Mouse (Mus musculus) heart, postnatal 0 days (tissue): ENCODE data around the gene 4933405L10Rik. TPM values are rescaled to one million over a fixed set of nuclear protein-coding genes. Genes with fewer than 3 reads are reported as not detected.
A peak's percentile ranks its signal among the peaks of the same experiment; 100 is the strongest.

Experiments
- ATAC-seq: fragments of 200-750 bp; cut with Nextera tagmentation; 2 replicates; pipeline ENCODE4 v1.8.0; 2017; ENCODE audit warnings: low read depth, moderate number of reproducible peaks, moderate library complexity; ENCODE audit not compliant: insufficient read depth
- DNase-seq: peaks from one replicate; pipeline ENCODE4 v3.0.0-alpha.2; 2016; ENCODE audit warnings: low spot score
- H3K27ac ChIP-seq: fragments of 300-500 bp; sonication (generic); 2 replicates; pipeline ENCODE4 v1.5.1; 2014; ENCODE audit warnings: low read depth, mild to moderate bottlenecking
- H3K27me3 ChIP-seq: fragments of 300-500 bp; sonication (generic); 2 replicates; pipeline ENCODE4 v1.6.1; 2014; ENCODE audit warnings: low read length, mixed read lengths; ENCODE audit not compliant: control insufficient read depth, insufficient read depth
- H3K36me3 ChIP-seq: fragments of 300-500 bp; sonication (generic); replicated peaks from 2 replicates; pipeline ENCODE4 v1.6.1; 2014; ENCODE audit warnings: low read length, mixed read lengths; ENCODE audit not compliant: control insufficient read depth, insufficient read depth
- H3K4me1 ChIP-seq: fragments of 300-500 bp; sonication (generic); 2 replicates; pipeline ENCODE4 v1.6.1; 2014; ENCODE audit warnings: antibody characterized with exemption; ENCODE audit not compliant: control insufficient read depth, insufficient read depth
- H3K4me2 ChIP-seq: fragments of 300-500 bp; sonication (generic); 2 replicates; pipeline ENCODE4 v1.6.1; 2014; ENCODE audit warnings: low read depth, mild to moderate bottlenecking, low read length, moderate library complexity
- H3K4me3 ChIP-seq: fragments of 300-500 bp; sonication (generic); 2 replicates; pipeline ENCODE4 v1.5.1; 2014; ENCODE audit warnings: low read depth, low read length
- H3K9ac ChIP-seq: fragments of 300-500 bp; sonication (generic); replicated peaks from 2 replicates; pipeline ENCODE4 v1.6.1; 2014; ENCODE audit warnings: low read depth, low read length, mixed read lengths
- H3K9me3 ChIP-seq: fragments of 300-500 bp; sonication (generic); replicated peaks from 2 replicates; pipeline ENCODE4 v1.6.1; 2016; ENCODE audit warnings: low read length; ENCODE audit not compliant: control insufficient read depth
- CTCF ChIP-seq: IDR thresholded peaks from 2 replicates; pipeline ENCODE4 v1.5.1; 2016; ENCODE audit warnings: antibody characterized with exemption, control low read depth, low read depth
- EP300 ChIP-seq: IDR thresholded peaks from 2 replicates; pipeline ENCODE4 v1.6.1; 2016; ENCODE audit warnings: antibody characterized with exemption, low read depth
- WGBS: fragments of 180-500 bp; shearing (Covaris S2); extraction: QIAGEN DNeasy Blood & Tissue Kit; methylation state at CpG from one replicate; pipeline ENCODE4 v1.1.7; 2014; 5-methylcytosine and 5-hydroxymethylcytosine counted together
- polyA plus RNA-seq: library from polyadenylated mRNA; unstranded; fragments of >200 nt; fragmentation: Nextera tagmentation; extraction: Ambion mirVana; gene quantifications from 2 replicates; pipeline ENCODE4 v1.2.1, GENCODE M21; 2015
- total RNA-seq: library from RNA; depleted of rRNA; stranded (reverse); fragments of >200 nt; gene quantifications from 2 replicates; pipeline ENCODE4 v1.2.3, GENCODE M21; 2014; ENCODE audit warnings: low replicate concordance; rRNA removed

The 4933405L10Rik gene
- total RNA-seq (not detected in 2 replicates), polyA plus RNA-seq (not detected in 2 replicates)

DNA sequence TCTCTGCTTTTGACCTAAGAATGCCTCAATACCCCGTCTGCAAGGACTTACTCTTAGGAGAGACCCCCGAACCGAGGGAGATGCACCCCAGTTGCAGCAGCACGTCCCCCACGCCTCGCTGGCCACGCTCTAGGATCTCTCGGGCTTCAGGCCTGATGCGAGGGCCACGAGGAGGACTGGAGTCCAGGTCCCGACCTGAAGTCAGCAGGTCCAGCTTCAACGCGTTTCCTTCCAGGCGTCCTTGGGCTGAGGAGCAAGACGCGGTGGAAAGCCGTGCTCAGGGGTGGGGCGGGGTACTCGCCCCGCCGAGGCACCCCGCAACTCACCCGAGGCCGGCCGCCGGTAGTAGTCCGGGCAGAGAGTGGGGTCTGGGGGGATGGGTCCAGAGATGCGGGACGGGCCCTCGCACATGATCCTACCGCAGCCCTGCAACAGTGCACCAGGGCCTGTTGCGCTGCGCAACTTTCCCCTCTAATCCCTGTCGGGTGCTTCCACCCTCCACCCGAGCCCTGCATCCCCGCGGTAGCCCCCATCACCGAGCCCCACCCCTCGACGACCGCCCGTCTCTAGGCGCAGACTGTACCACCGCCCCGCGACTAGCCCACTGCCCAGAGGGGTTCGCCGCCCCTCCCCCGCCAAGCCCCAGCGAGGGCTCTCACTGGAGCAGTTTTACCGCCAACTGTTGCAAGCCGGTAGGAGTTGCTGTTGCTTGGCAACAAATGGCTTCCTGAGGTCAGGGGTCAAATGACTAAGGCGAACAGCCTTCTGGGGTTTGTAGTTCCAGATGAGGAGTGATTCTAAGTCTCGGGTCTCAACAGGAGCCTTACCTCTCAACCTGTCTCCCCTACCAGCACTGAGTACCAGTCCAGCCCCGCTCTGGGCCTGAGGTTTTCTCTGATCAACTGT lies at the start of gene 4933405L10Rik, which contains the start of gene Enkd1:
Gene 4933405L10Rik (plus strand): TSS at position 158 of the 906 bp plus-strand sequence.
Gene Enkd1 (minus strand): TSS at position 713 of the 906 bp plus-strand sequence.
- Histone ChIP-seq H3K4me3 (peak within 1 kb of the TSS; percentile 79), H3K9me3 (no peaks in the 10 kb centered on the region), H3K36me3 (no peaks in the 10 kb centered on the region), H3K4me1 (peaks cover 12% of the 10 kb centered on the region; the same call in 1 of the 2 replicates), H3K27ac (no peak within 1 kb of the TSS), H3K4me2 (peak within 1 kb of the TSS; percentile 95), H3K9ac (peak within 1 kb of the TSS; percentile 51), H3K27me3 (no peaks in the 10 kb centered on the region)
- peak; percentile 85 for DNase-seq
- TF ChIP-seq EP300 (no peak), CTCF (no peak)
- 1% methylated on average over 55 of the region's 55 CpGs for WGBS
- peak; percentile 83 for ATAC-seq

GRCm38 (mm10) chr8:105661167-105661566 lies 46.3 kb upstream of the 4933405L10Rik start:
- Histone ChIP-seq H3K27ac (no peak overlapping the region), H3K27me3 (no peaks in the 10 kb centered on the region), H3K4me3 (no peak overlapping the region), H3K9me3 (no peaks in the 10 kb centered on the region), H3K36me3 (peaks cover 27% of the 10 kb centered on the region), H3K9ac (no peak overlapping the region), H3K4me2 (no peak overlapping the region), H3K4me1 (no peaks in the 10 kb centered on the region)
- ATAC-seq (no peak), DNase-seq (peak; percentile 69)
- 61% methylated on average over 3 of the region's 3 CpGs for WGBS
- TF ChIP-seq EP300 (no peak), CTCF (peak; percentile 53)

GRCm38 (mm10) chr8:105677891-105678290 lies 29.6 kb upstream of the 4933405L10Rik start:
- no peak overlapping the region for H3K4me3 ChIP-seq
- no peaks in the 10 kb centered on the region for H3K4me1 ChIP-seq
- no peak overlapping the region for H3K4me2 ChIP-seq
- H3K27ac ChIP-seq, result no peak overlapping the region
- peaks cover 93% of the 10 kb centered on the region for H3K36me3 ChIP-seq
- DNase-seq (no peak), ATAC-seq (no peak)
- H3K9ac ChIP-seq, result no peak overlapping the region
- no peaks in the 10 kb centered on the region for H3K9me3 ChIP-seq
- H3K27me3 ChIP-seq, result no peaks in the 10 kb centered on the region
- 75% methylated on average over 1 of the region's 1 CpGs for WGBS
- TF ChIP-seq EP300 (no peak), CTCF (no peak)

GRCm38 (mm10) chr8:105685325-105685724 lies 22.1 kb upstream of the 4933405L10Rik start:
- no peak overlapping the region for H3K9ac ChIP-seq
- H3K4me1 ChIP-seq, result no peaks in the 10 kb centered on the region
- no peaks in the 10 kb centered on the region for H3K9me3 ChIP-seq
- H3K36me3 ChIP-seq, result peaks cover 40% of the 10 kb centered on the region
- H3K4me3 ChIP-seq, result no peak overlapping the region
- no peak for DNase-seq
- WGBS, result 74% methylated on average over 7 of the region's 7 CpGs
- no peak for TF ChIP-seq CTCF
- TF ChIP-seq EP300, result no peak
- H3K27me3 ChIP-seq, result 0 out of 2 replicates have a peak, but pooled peaks cover 5% of the 10 kb centered on the region
- no peak for ATAC-seq
- peak overlapping the region; percentile 43 for H3K4me2 ChIP-seq
- H3K27ac ChIP-seq, result peak overlapping the region; percentile 22; the same call in 1 of the 2 replicates

GRCm38 (mm10) chr8:105685796-105686308 lies 21.6 kb upstream of the 4933405L10Rik start, which contains the start of gene Carmil2:
TSS of gene Carmil2 (plus strand) at chr8:105686274.
- Histone ChIP-seq H3K4me1 (no peaks in the 10 kb centered on the region), H3K9me3 (no peaks in the 10 kb centered on the region), H3K36me3 (peaks cover 35% of the 10 kb centered on the region), H3K4me3 (peak within 1 kb of the TSS; percentile 22), H3K9ac (no peak within 1 kb of the TSS; the same call in 1 of the 2 replicates), H3K27ac (peak within 1 kb of the TSS; percentile 22; the same call in 1 of the 2 replicates), H3K27me3 (0 out of 2 replicates have a peak, but pooled peaks cover 5% of the 10 kb centered on the region), H3K4me2 (peak within 1 kb of the TSS; percentile 43)
- peak; percentile 71 for ATAC-seq
- WGBS, result 10% methylated on average over 26 of the region's 26 CpGs
- DNase-seq, result no peak
- peak; percentile 65 for TF ChIP-seq CTCF
- no peak for TF ChIP-seq EP300
